Mouse (Mus musculus): ENCODE measurements at regions not wholly inside any gene's neighbourhood (a gene's known extent, or its start where the extent isn't known, plus 50 kb on each side); places are given as distances from the start of the nearest gene placed in this dataset.

DNA sequence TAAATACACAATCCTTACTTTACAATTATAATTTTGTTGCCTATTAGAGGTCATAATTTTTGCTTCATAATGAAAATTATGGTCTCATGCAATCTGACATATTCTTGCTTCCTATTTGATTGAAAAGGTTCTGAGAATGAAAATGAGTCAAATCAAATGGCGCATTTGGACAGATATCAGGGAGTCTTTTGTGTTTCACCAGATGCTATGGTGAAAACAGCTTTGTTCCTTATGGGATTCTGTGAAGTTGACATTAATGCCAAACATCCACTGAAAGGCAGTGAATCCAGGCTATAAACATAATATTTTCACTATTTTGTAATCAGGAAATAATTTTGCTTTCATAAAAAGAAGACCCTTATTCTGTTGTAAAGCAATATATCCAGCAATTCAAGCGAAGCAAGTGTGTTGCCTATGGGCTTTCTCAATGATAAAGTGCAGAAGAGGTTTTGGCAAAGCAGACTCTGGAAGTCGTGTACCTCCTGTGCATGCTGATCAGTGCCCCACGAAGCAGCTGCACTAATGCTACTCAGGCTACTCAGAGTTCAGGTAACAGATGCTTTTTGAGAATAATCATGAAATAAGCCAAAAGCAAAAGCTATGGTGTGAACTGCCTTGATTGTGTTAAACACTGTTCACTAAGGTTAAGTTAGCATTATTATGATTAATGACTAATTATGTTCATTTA, 1353.0 kb upstream of the Luzp2 start:
- Histone ChIP-seq H3K4me2 (replicated peaks) (no peak overlapping the region), H3K27me3 (no peaks in the 10 kb centered on the region), H3K27ac (replicated peaks) (peak overlapping the region; percentile 37; the same call in 1 of the 2 replicates), H3K9me3 (no peaks in the 10 kb centered on the region), H3K9ac (replicated peaks) (no peak overlapping the region), H3K4me3 (no peak overlapping the region), H3K36me3 (no peaks in the 10 kb centered on the region), H3K4me1 (peaks cover 13% of the 10 kb centered on the region)
- 45% methylated on average over 4 of the region's 4 CpGs for WGBS
- ATAC-seq (replicated peaks), result peak; percentile 84

DNA sequence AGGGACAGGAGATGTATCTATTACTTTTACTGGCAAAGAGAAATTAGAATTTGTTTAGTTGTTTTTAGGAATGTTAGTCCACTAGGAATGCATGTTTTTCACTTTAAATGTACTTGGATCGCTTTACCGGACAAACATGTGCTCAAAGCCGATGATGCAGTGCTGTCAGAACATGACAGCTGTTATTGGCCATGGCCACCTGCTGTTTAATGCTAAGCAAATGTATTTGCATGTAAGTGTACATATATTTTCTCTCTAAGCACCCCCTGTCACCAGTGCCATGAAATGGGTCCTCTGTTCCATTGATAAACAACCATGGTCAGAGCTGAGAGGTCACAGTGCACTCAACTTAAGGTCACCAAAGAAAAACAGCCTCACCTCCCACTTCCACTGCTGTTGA, 1349.2 kb upstream of the Luzp2 start:
- Histone ChIP-seq H3K4me2 (replicated peaks) (no peak overlapping the region), H3K9me3 (no peaks in the 10 kb centered on the region), H3K4me1 (peaks cover 13% of the 10 kb centered on the region), H3K9ac (replicated peaks) (no peak overlapping the region), H3K27me3 (no peaks in the 10 kb centered on the region), H3K36me3 (no peaks in the 10 kb centered on the region), H3K4me3 (no peak overlapping the region), H3K27ac (replicated peaks) (no peak overlapping the region)
- 48% methylated on average over 3 of the region's 3 CpGs for WGBS
- ATAC-seq (replicated peaks), result no peak

GRCm38 (mm10) chr7:53522195-53522917, 1312.9 kb upstream of the Luzp2 start:
- Histone ChIP-seq H3K9ac (replicated peaks) (no peak overlapping the region), H3K27me3 (no peaks in the 10 kb centered on the region), H3K4me3 (no peak overlapping the region), H3K4me2 (replicated peaks) (no peak overlapping the region), H3K36me3 (no peaks in the 10 kb centered on the region), H3K27ac (replicated peaks) (no peak overlapping the region), H3K4me1 (no peaks in the 10 kb centered on the region), H3K9me3 (no peaks in the 10 kb centered on the region)
- 81% methylated on average over 3 of the region's 3 CpGs for WGBS
- ATAC-seq (replicated peaks), result no peak
